Mouse (Mus musculus) liver, adult 2 months (tissue): ENCODE data around the gene Cnpy3.

ENCODE experiments used
- CTCF ChIP-seq: fragments of 200-500 bp; IDR thresholded peaks from 2 replicates; pipeline ENCODE4 v1.5.1; 2011; ENCODE audit warnings: low read depth, low read length, control low read depth
- POLR2A ChIP-seq: fragments of 200-500 bp; IDR thresholded peaks from 2 replicates; pipeline ENCODE4 v1.6.1; 2011; ENCODE audit warnings: low read length, control low read depth; ENCODE audit not compliant: insufficient read depth; ENCODE audit errors: extremely low read depth

DNA sequence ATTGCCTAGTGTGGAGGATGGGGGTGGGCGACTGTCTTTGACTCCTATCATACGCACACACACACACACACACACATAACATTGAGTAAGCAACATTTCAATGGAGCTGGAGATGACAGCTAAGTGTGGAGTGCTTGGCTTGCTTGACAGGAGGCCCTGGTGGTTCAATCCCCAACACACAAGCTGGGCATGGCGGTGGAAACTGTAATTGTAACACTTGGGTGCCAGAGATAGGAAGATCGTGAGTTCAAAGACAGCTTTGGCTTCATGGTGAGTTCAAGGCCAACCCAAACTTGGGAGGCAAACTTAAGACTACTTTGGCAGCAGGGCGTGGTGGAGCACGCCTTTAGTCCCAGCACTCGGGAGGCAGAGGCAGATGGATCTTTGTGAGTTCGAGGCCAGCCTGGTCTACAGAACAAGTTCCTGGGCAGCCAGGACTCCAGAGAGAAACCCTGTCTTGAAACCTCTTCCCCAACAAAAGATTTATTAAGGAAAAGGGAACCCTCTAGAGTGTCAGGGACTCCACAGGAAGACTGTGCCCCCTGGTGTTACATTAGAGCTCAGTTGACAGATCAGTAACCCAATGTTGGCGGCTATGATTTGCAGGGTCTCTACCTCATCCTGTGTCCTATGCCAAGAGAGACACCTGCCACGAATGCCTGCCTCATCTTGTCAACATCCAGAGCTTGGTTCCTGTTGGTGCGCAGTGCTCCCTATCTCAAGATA is 37.1 kb downstream of the Cnpy3 start:
- TF ChIP-seq CTCF, result no peak
- TF ChIP-seq POLR2A, result no peak
